Comparison of ENCODE assay signal across 20 mouse cellular contexts in genomic region chr13:101862011-101862410, GRCm38 (mm10).
DNase-seq lines count a peak whose midpoint lies in the region; ATAC-seq and TF ChIP-seq lines count a peak whose summit lies in the region.
"Had no signal": no experiment of that assay in that cellular context is flagged by ENCODE, and none has a peak within 500 bp of the region (broad histone marks: within the 10 kb centered on the region; RNA-seq: fewer than 3 reads in every experiment).

No protein-coding gene starts in this region.

- H3K27me3 ChIP-seq in heart, embryonic 15.5 days: no peaks in the 10 kb centered on the region
- H3K27me3 ChIP-seq in liver, adult 2 months (ENCODE audit: control insufficient read depth, insufficient read depth, low read length): no peaks in the 10 kb centered on the region
- no peaks in the 10 kb centered on the region for H3K27me3 ChIP-seq in liver, postnatal 0 days (ENCODE audit: insufficient read depth, low read length)
- H3K27me3 ChIP-seq: forebrain, embryonic 12.5 days; hindbrain, embryonic 12.5 days; kidney, embryonic 15.5 days; limb, embryonic 12.5 days; lung, embryonic 15.5 days had no signal

- 0 out of 2 replicates have a peak, but pooled peaks cover 4% of the 10 kb centered on the region for H3K4me1 ChIP-seq in heart, embryonic 15.5 days (replicated peaks)
- peaks cover 2% of the 10 kb centered on the region for H3K4me1 ChIP-seq in liver, adult 2 months (ENCODE audit: control insufficient read depth, insufficient read depth, low read length)
- peaks cover 6% of the 10 kb centered on the region for H3K4me1 ChIP-seq in liver, postnatal 0 days (ENCODE audit: insufficient read depth)
- H3K4me1 ChIP-seq: forebrain, embryonic 12.5 days; hindbrain, embryonic 12.5 days; kidney, embryonic 15.5 days; limb, embryonic 12.5 days; lung, embryonic 15.5 days had no signal

- 66% methylated on average over 13 of the region's 13 CpGs for WGBS in heart, embryonic 15.5 days
- WGBS in liver, adult 2 months: 30% methylated on average over 13 of the region's 13 CpGs
- 61% methylated on average over 13 of the region's 13 CpGs for WGBS in liver, postnatal 0 days (ENCODE audit: insufficient replicate concordance)

- no peaks in the 10 kb centered on the region for H3K79me2 ChIP-seq in liver, adult 2 months (ENCODE audit: control insufficient read depth, insufficient read depth, low read length)

- DNase-seq in heart, postnatal 25 days (ENCODE audit: low spot score): no peak
- DNase-seq in liver, adult 2 months (ENCODE audit: extremely low read depth, low read depth, low spot score): peak; percentile 88
- DNase-seq in liver, postnatal 0 days: peak; percentile 48
- no peak for DNase-seq in left cerebral cortex, postnatal 14 days (ENCODE audit: low spot score in 2 of 2)
- no peak for DNase-seq in adrenal gland, postnatal 36 days
- no peak for DNase-seq in adrenal gland, adult 18-20 months (ENCODE audit: low spot score in 2 of 2)
- DNase-seq: adrenal gland, adult 8-10 months; B cell, adult 2 months; cerebellum, postnatal 10 days; kidney, postnatal 4 days; lung, postnatal 4 days; right cerebral cortex, postnatal 25 days; thymus, postnatal 4 days had no signal

- no peak overlapping the region for H3K9ac ChIP-seq in heart, embryonic 15.5 days
- peak overlapping the region; percentile 31; the same call in 1 of the 2 replicates for H3K9ac ChIP-seq in liver, adult 2 months (ENCODE audit: low read depth, low read length)
- no peak overlapping the region for H3K9ac ChIP-seq in liver, postnatal 0 days (replicated peaks)
- H3K9ac ChIP-seq: forebrain, embryonic 12.5 days; hindbrain, embryonic 12.5 days; kidney, embryonic 15.5 days; limb, embryonic 12.5 days; lung, embryonic 15.5 days had no signal

- TF ChIP-seq POLR2A in liver, adult 2 months (IDR thresholded peaks at IDR 0.05; ENCODE audit: extremely low read depth, insufficient read depth, low read length): no peak

- no peak overlapping the region for H3K27ac ChIP-seq in heart, embryonic 15.5 days
- peak overlapping the region; percentile 79 for H3K27ac ChIP-seq in liver, adult 2 months (replicated peaks; ENCODE audit: insufficient read depth, low read depth, low read length)
- H3K27ac ChIP-seq in liver, postnatal 0 days (ENCODE audit: low read depth): peak overlapping the region; percentile 59
- H3K27ac ChIP-seq: forebrain, embryonic 12.5 days; hindbrain, embryonic 12.5 days; kidney, embryonic 15.5 days; limb, embryonic 12.5 days; lung, embryonic 15.5 days had no signal

- 0 out of 2 replicates have a peak overlapping the region, but pooled peaks have one; percentile 8 for H3K4me2 ChIP-seq in heart, embryonic 15.5 days
- peak overlapping the region; percentile 7; the same call in 1 of the 2 replicates for H3K4me2 ChIP-seq in liver, postnatal 0 days (ENCODE audit: low read depth, low read length)
- H3K4me2 ChIP-seq: forebrain, embryonic 12.5 days; hindbrain, embryonic 12.5 days; kidney, embryonic 15.5 days; limb, embryonic 12.5 days; lung, embryonic 15.5 days had no signal

- H3K9me3 ChIP-seq in heart, embryonic 15.5 days (replicated peaks): no peaks in the 10 kb centered on the region
- no peaks in the 10 kb centered on the region for H3K9me3 ChIP-seq in liver, postnatal 0 days (ENCODE audit: low read length)
- H3K9me3 ChIP-seq: forebrain, embryonic 12.5 days; hindbrain, embryonic 12.5 days; kidney, embryonic 15.5 days; limb, embryonic 12.5 days; lung, embryonic 15.5 days had no signal

- no peak for TF ChIP-seq CTCF in liver, adult 2 months (IDR thresholded peaks at IDR 0.05; ENCODE audit: low read depth, low read length)
- TF ChIP-seq CTCF in liver, postnatal 0 days (IDR thresholded peaks at IDR 0.05; ENCODE audit: low read depth): no peak

- no peaks in the 10 kb centered on the region for H3K36me3 ChIP-seq in heart, embryonic 15.5 days
- no peaks in the 10 kb centered on the region for H3K36me3 ChIP-seq in liver, adult 2 months (ENCODE audit: control insufficient read depth, insufficient read depth, low read length)
- H3K36me3 ChIP-seq in liver, postnatal 0 days (replicated peaks; ENCODE audit: insufficient read depth, low read length): no peaks in the 10 kb centered on the region
- H3K36me3 ChIP-seq: forebrain, embryonic 12.5 days; hindbrain, embryonic 12.5 days; kidney, embryonic 15.5 days; limb, embryonic 12.5 days; lung, embryonic 15.5 days had no signal

- no peak for ATAC-seq in heart, embryonic 15.5 days (replicated peaks; ENCODE audit: insufficient number of reproducible peaks, insufficient read depth, low FRiP score, low read depth)
- peak; percentile 90 for ATAC-seq in liver, postnatal 0 days
- ATAC-seq: inflammation-experienced regulatory T-cells, adult 6 months had no signal

- TF ChIP-seq EP300 in liver, postnatal 0 days (IDR thresholded peaks at IDR 0.05; ENCODE audit: low read depth): peak; percentile 76

- intact Hi-C loops in heart, postnatal 25 days (cut with DNase I): no loop called here
- intact Hi-C loops in left cerebral cortex, postnatal 14 days (cut with DNase I): no loop called here

- no peak overlapping the region for H3K4me3 ChIP-seq in heart, embryonic 15.5 days
- peak overlapping the region; percentile 43; the same call in 1 of the 2 replicates for H3K4me3 ChIP-seq in liver, adult 2 months (ENCODE audit: insufficient read depth, low read depth, low read length)
- H3K4me3 ChIP-seq in liver, postnatal 0 days (ENCODE audit: low read depth, low read length): no peak overlapping the region
- H3K4me3 ChIP-seq: forebrain, embryonic 12.5 days; hindbrain, embryonic 12.5 days; kidney, embryonic 15.5 days; limb, embryonic 12.5 days; lung, embryonic 15.5 days had no signal

Comparison
In these comparisons a context has a peak if more than half of its experiments do, and no peak if none do; other contexts are left out.
1. DNase-seq: peak in liver, adult 2 months (single experiment) and liver, postnatal 0 days (single experiment); none in heart, postnatal 25 days (single experiment), left cerebral cortex, postnatal 14 days (0 of 2), adrenal gland, postnatal 36 days (0 of 2) and adrenal gland, adult 18-20 months (0 of 2).